Mouse (Mus musculus) C2C12 (cell line): ENCODE results near the gene Psmd4.

Experiments used
- CTCF ChIP-seq: IDR thresholded peaks from one replicate; pipeline ENCODE4 v1.5.1; 2011; ENCODE audit not compliant: control insufficient read depth, insufficient read depth, insufficient read length
- MYOD1 ChIP-seq: IDR thresholded peaks from one replicate; pipeline ENCODE4 v1.6.1; 2011; ENCODE audit warnings: low read depth; ENCODE audit not compliant: control insufficient read depth, insufficient read length
- USF1 ChIP-seq: IDR thresholded peaks from one replicate; pipeline ENCODE4 v1.6.1; 2011; ENCODE audit warnings: low read depth, mild to moderate bottlenecking, control low read depth, moderate library complexity

DNA sequence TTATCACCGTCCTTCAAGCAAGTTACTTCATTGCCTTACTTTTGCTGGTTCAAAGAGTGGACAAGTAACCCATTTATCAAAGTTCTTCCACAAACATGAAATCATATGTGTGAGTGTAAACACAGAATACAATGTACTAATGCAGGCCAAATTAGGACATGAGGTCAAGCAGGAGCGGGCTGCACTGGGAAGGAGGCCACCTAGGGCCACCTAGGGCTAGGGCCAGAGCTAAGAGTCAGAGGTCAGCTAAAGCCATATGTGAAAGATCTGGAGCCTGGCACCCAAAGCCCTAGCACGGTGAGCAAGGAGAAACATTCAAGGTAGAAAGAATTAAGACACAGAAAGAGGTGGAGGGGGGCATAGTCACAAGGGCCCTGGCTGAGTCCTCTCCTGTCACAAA lies 29.4 kb downstream of the Psmd4 start:
- TF ChIP-seq CTCF = no peak
- no peak for TF ChIP-seq MYOD1
- TF ChIP-seq USF1 = no peak
